Mouse (Mus musculus): ENCODE results near the gene Dst. TPM values are rescaled to one million over a fixed set of nuclear protein-coding genes. Genes with fewer than 3 reads are reported as not detected.
A peak's percentile ranks its signal among the peaks of the same experiment; 100 is the strongest.

The Dst gene
- total RNA-seq, 2 experiments from 2014 or later = 186 to 223 TPM

- DNase-seq (ENCODE audit: extremely low spot score in 1 of 2, low spot score in 1 of 2) = no peak
Measured at GRCm38 (mm10) chr1:34017323-34017722, 109.3 kb downstream of the Dst start.

GRCm38 (mm10) chr1:34020599-34020998 is 112.6 kb downstream of the Dst start:
- DNase-seq (ENCODE audit: extremely low spot score in 1 of 2, low spot score in 1 of 2) = no peak

- no peak for DNase-seq (ENCODE audit: extremely low spot score in 1 of 2, low spot score in 1 of 2)
Measured at GRCm38 (mm10) chr1:34021574-34021973, 113.5 kb downstream of the Dst start.

- DNase-seq (ENCODE audit: extremely low spot score in 1 of 2, low spot score in 1 of 2) = no peak
Measured at GRCm38 (mm10) chr1:34023154-34023553, 115.1 kb downstream of the Dst start.

GRCm38 (mm10) chr1:34025879-34026278 is 117.9 kb downstream of the Dst start:
- DNase-seq (ENCODE audit: extremely low spot score in 1 of 2, low spot score in 1 of 2) = no peak

- DNase-seq (ENCODE audit: extremely low spot score in 1 of 2, low spot score in 1 of 2) = no peak
Measured at GRCm38 (mm10) chr1:34028722-34029121, 120.7 kb downstream of the Dst start.

- no peak for DNase-seq (ENCODE audit: extremely low spot score in 1 of 2, low spot score in 1 of 2)
Measured at GRCm38 (mm10) chr1:34030330-34031021, 122.5 kb downstream of the Dst start.

- no peak for DNase-seq (ENCODE audit: extremely low spot score in 1 of 2, low spot score in 1 of 2)
Measured at GRCm38 (mm10) chr1:34033052-34033451, 125.0 kb downstream of the Dst start.

GRCm38 (mm10) chr1:34033478-34033877 is 125.5 kb downstream of the Dst start:
- DNase-seq (ENCODE audit: extremely low spot score in 1 of 2, low spot score in 1 of 2) = no peak

GRCm38 (mm10) chr1:34033958-34034357 is 125.9 kb downstream of the Dst start:
- DNase-seq (ENCODE audit: extremely low spot score in 1 of 2, low spot score in 1 of 2) = no peak

- DNase-seq (ENCODE audit: extremely low spot score in 1 of 2, low spot score in 1 of 2) = no peak
Measured at GRCm38 (mm10) chr1:34036111-34036510, 128.1 kb downstream of the Dst start.

- DNase-seq (ENCODE audit: extremely low spot score in 1 of 2, low spot score in 1 of 2) = no peak
Measured at GRCm38 (mm10) chr1:34038571-34038970, 130.5 kb downstream of the Dst start.

GRCm38 (mm10) chr1:34040049-34040448 is 132.0 kb downstream of the Dst start:
- DNase-seq (ENCODE audit: extremely low spot score in 1 of 2, low spot score in 1 of 2) = no peak

GRCm38 (mm10) chr1:34040901-34041721 is 133.1 kb downstream of the Dst start:
- peak in 1 of 2 experiments; percentile 42 for DNase-seq (ENCODE audit: extremely low spot score in 1 of 2, low spot score in 1 of 2)

- DNase-seq (ENCODE audit: extremely low spot score in 1 of 2, low spot score in 1 of 2) = no peak
Measured at GRCm38 (mm10) chr1:34042299-34042698, 134.3 kb downstream of the Dst start.

GRCm38 (mm10) chr1:34043327-34043726 is 135.3 kb downstream of the Dst start:
- no peak for DNase-seq (ENCODE audit: extremely low spot score in 1 of 2, low spot score in 1 of 2)

- DNase-seq (ENCODE audit: extremely low spot score in 1 of 2, low spot score in 1 of 2) = no peak
Measured at GRCm38 (mm10) chr1:34043836-34044550, 136.0 kb downstream of the Dst start.

GRCm38 (mm10) chr1:34044675-34045074 is 136.7 kb downstream of the Dst start:
- DNase-seq (ENCODE audit: extremely low spot score in 1 of 2, low spot score in 1 of 2) = no peak

- DNase-seq (ENCODE audit: extremely low spot score in 1 of 2, low spot score in 1 of 2) = no peak
Measured at GRCm38 (mm10) chr1:34047285-34047684, 139.3 kb downstream of the Dst start.

- DNase-seq (ENCODE audit: extremely low spot score in 1 of 2, low spot score in 1 of 2) = no peak
Measured at GRCm38 (mm10) chr1:34051251-34051650, 143.2 kb downstream of the Dst start.

- DNase-seq (ENCODE audit: extremely low spot score in 1 of 2, low spot score in 1 of 2) = no peak
Measured at GRCm38 (mm10) chr1:34052422-34052821, 144.4 kb downstream of the Dst start.

All from layer of hippocampus, postnatal 25 days (tissue).